Mouse (Mus musculus) liver, postnatal 0 days (tissue): ENCODE data around the gene Ifit2. TPM values are rescaled to one million over a fixed set of nuclear protein-coding genes. Genes with fewer than 3 reads are reported as not detected.
A peak's percentile ranks its signal among the peaks of the same experiment; 100 is the strongest.

Experiments used
- ATAC-seq: fragments of 200-750 bp; cut with Nextera tagmentation; 2 replicates; pipeline ENCODE4 v1.8.0; 2017; ENCODE audit warnings: mild to moderate bottlenecking, moderate library complexity
- DNase-seq: peaks from one replicate; pipeline ENCODE4 v3.0.0-alpha.2; 2016
- H3K27ac ChIP-seq: fragments of 300-500 bp; sonication (generic); 2 replicates; pipeline ENCODE4 v1.5.1; 2014; ENCODE audit warnings: antibody characterized with exemption, moderate library complexity, mild to moderate bottlenecking, low read depth
- H3K27me3 ChIP-seq: fragments of 300-500 bp; sonication (generic); 2 replicates; pipeline ENCODE4 v1.6.1; 2014; ENCODE audit warnings: low read length, control low read depth, mixed read lengths; ENCODE audit not compliant: insufficient read depth
- H3K36me3 ChIP-seq: fragments of 300-500 bp; sonication (generic); replicated peaks from 2 replicates; pipeline ENCODE4 v1.6.1; 2014; ENCODE audit warnings: mild to moderate bottlenecking, control low read depth, low read length, moderate library complexity, mixed read lengths; ENCODE audit not compliant: insufficient read depth
- H3K4me1 ChIP-seq: fragments of 300-500 bp; sonication (generic); 2 replicates; pipeline ENCODE4 v1.6.1; 2014; ENCODE audit warnings: antibody characterized with exemption, mild to moderate bottlenecking, control low read depth; ENCODE audit not compliant: insufficient read depth
- H3K4me2 ChIP-seq: fragments of 300-500 bp; sonication (generic); 2 replicates; pipeline ENCODE4 v1.6.1; 2014; ENCODE audit warnings: low read depth, mild to moderate bottlenecking, low read length, moderate library complexity, mixed read lengths
- H3K4me3 ChIP-seq: fragments of 300-500 bp; sonication (generic); 2 replicates; pipeline ENCODE4 v1.5.1; 2014; ENCODE audit warnings: low read depth, low read length
- H3K9ac ChIP-seq: fragments of 300-500 bp; sonication (generic); replicated peaks from 2 replicates; pipeline ENCODE4 v1.6.1; 2014; ENCODE audit warnings: mild to moderate bottlenecking, moderate library complexity
- H3K9me3 ChIP-seq: fragments of 300-500 bp; sonication (generic); 2 replicates; pipeline ENCODE4 v1.6.1; 2016; ENCODE audit warnings: mild to moderate bottlenecking, control low read depth, low read length, mixed read lengths
- CTCF ChIP-seq: sonication (generic); IDR thresholded peaks from 2 replicates; pipeline ENCODE4 v1.5.1; 2016; ENCODE audit warnings: antibody characterized with exemption, low read depth
- EP300 ChIP-seq: IDR thresholded peaks from 2 replicates; pipeline ENCODE4 v1.6.1; 2016; ENCODE audit warnings: antibody characterized with exemption, low read depth, mild to moderate bottlenecking
- WGBS: fragments of 180-500 bp; shearing (Covaris S2); extraction: QIAGEN DNeasy Blood & Tissue Kit; methylation state at CpG from one replicate; pipeline ENCODE4 v1.1.7; 2014; ENCODE audit not compliant: insufficient replicate concordance; 5-methylcytosine and 5-hydroxymethylcytosine counted together
- polyA plus RNA-seq: library from polyadenylated mRNA; unstranded; fragments of >200 nt; fragmentation: Nextera tagmentation; extraction: Ambion mirVana; gene quantifications from 2 replicates; pipeline ENCODE4 v1.2.1, GENCODE M21; 2015

Ifit2 gene
- 3.5 and 3.7 TPM in 2 replicates for polyA plus RNA-seq

DNA sequence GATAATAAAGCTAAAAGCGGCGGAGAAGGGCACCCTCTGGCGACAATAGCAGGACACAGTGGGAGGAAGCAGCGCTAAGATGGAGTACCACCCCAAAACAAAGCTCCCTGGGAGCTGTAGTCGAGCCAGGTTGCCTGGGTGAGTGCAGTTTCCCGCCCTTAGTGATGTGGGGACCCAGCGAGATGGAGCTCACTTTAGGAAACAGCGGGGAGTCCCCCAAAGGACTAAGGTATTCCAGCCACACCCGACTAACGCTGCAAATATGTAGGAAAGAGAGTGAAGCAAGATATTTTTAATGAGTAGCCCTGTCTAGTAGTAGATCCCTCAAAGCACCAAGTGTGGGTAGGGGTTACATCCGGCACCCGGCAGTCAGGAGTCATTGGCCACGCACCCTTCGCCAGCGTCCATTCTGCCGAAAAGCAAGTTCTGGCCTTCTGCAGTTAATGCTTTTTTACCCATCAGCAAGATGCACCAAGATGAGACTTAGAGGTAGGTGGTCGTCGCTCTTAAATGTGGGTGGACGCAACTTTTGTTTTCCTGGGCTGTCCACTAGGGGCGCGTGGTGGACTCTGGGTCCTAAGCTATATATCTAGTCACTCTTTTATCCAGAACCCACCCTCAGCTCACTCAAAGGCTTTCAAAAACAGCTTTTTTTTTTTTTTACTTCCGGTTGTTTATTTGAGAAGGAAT is at the start of gene Ifit2:
Gene Ifit2 (plus strand): TSS at position 161 of the 690 bp plus-strand sequence.
- H3K9ac ChIP-seq, result peak within 1 kb of the TSS; percentile 28
- TF ChIP-seq EP300 (0 out of 2 replicates have a peak, but pooled peaks have one; percentile 17), CTCF (peak; percentile 84)
- H3K4me1 ChIP-seq, result peaks cover 8% of the 10 kb centered on the region; the same call in 1 of the 2 replicates
- WGBS, result under 1% methylated on average over 22 of the region's 22 CpGs
- peak; percentile 95 for ATAC-seq
- peak within 1 kb of the TSS; percentile 73 for H3K4me2 ChIP-seq
- H3K36me3 ChIP-seq, result no peaks in the 10 kb centered on the region
- H3K9me3 ChIP-seq, result no peaks in the 10 kb centered on the region
- DNase-seq, result peak; percentile 79
- H3K4me3 ChIP-seq, result peak within 1 kb of the TSS; percentile 52
- H3K27me3 ChIP-seq, result no peaks in the 10 kb centered on the region
- H3K27ac ChIP-seq, result peak within 1 kb of the TSS; percentile 46

DNA sequence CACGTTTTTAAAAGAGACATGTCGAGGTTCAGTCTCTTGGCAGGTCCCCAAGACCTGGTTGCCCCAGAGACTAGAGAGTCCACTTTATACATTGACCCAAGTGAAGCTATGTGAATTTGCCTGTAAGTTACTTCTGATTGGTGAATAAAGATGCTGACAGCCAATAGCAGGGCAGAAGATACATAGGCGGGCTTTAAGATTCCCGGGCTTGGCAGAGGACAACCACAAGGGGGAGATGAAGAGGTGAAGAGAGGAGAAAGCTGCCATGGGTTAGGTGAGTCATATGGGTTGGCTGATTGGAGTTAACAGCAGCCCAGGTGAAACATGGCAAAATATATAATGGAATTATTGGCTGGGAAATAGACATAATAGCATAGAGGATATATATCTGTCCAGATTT is 49.7 kb upstream of the Ifit2 start:
- peak; percentile 85 for ATAC-seq
- 26% methylated on average over 4 of the region's 4 CpGs for WGBS
- Histone ChIP-seq H3K9me3 (no peaks in the 10 kb centered on the region), H3K27me3 (no peaks in the 10 kb centered on the region), H3K9ac (no peak overlapping the region), H3K4me2 (no peak overlapping the region), H3K27ac (no peak overlapping the region), H3K4me1 (peaks cover 2% of the 10 kb centered on the region; the same call in 1 of the 2 replicates), H3K36me3 (peaks cover 19% of the 10 kb centered on the region), H3K4me3 (no peak overlapping the region)
- TF ChIP-seq CTCF, result peak; percentile 85
- TF ChIP-seq EP300, result no peak
- peak; percentile 75 for DNase-seq

GRCm38 (mm10) chr19:34505161-34505721 is 45.3 kb upstream of the Ifit2 start:
- 74% methylated on average over 12 of the region's 12 CpGs for WGBS
- Histone ChIP-seq H3K27ac (no peak overlapping the region), H3K9me3 (no peaks in the 10 kb centered on the region), H3K4me3 (no peak overlapping the region), H3K9ac (no peak overlapping the region), H3K4me1 (no peaks in the 10 kb centered on the region), H3K36me3 (peaks cover 31% of the 10 kb centered on the region), H3K4me2 (no peak overlapping the region), H3K27me3 (no peaks in the 10 kb centered on the region)
- ATAC-seq (no peak), DNase-seq (no peak)
- TF ChIP-seq EP300 (no peak), CTCF (no peak)

GRCm38 (mm10) chr19:34510717-34511116 is 39.8 kb upstream of the Ifit2 start:
- Histone ChIP-seq H3K9ac (no peak overlapping the region), H3K9me3 (no peaks in the 10 kb centered on the region), H3K27me3 (no peaks in the 10 kb centered on the region), H3K4me3 (no peak overlapping the region), H3K4me1 (peaks cover under 1% of the 10 kb centered on the region), H3K4me2 (no peak overlapping the region), H3K36me3 (peaks cover 21% of the 10 kb centered on the region), H3K27ac (peak overlapping the region; percentile 82)
- DNase-seq (no peak), ATAC-seq (no peak)
- 58% methylated on average over 5 of the region's 5 CpGs for WGBS
- no peak for TF ChIP-seq EP300
- no peak for TF ChIP-seq CTCF

DNA sequence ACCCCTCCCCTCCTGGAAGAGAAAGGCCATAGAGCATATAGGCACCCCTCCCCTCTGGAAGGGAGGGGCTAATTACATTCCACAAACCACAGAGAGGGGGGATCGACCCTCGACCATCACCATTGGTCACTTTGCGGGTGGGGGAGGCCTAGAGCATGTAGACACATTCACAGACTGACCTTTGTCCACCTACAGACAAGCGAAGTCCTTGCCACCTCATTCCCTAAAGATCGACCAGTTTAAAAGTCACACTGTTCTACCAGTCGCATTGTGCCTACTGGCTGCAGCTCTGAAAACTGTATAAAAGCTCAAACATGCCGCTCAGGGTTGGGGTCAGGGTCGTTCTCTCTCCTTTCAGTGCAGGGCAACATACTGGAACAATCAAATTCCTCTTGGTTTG is 39.0 kb upstream of the Ifit2 start:
- Histone ChIP-seq H3K27ac (peak overlapping the region; percentile 82), H3K4me3 (no peak overlapping the region), H3K9me3 (no peaks in the 10 kb centered on the region), H3K4me1 (peaks cover 9% of the 10 kb centered on the region), H3K9ac (no peak overlapping the region), H3K27me3 (no peaks in the 10 kb centered on the region), H3K36me3 (peaks cover 13% of the 10 kb centered on the region), H3K4me2 (peak overlapping the region; percentile 33)
- peak; percentile 61 for DNase-seq
- peak; percentile 93 for ATAC-seq
- peak; percentile 69 for TF ChIP-seq EP300
- TF ChIP-seq CTCF, result no peak
- WGBS, result 54% methylated on average over 8 of the region's 8 CpGs

- H3K9ac ChIP-seq, result no peak overlapping the region
- no peaks in the 10 kb centered on the region for H3K9me3 ChIP-seq
- peak; percentile 22 for DNase-seq
- no peaks in the 10 kb centered on the region for H3K27me3 ChIP-seq
- H3K27ac ChIP-seq, result peak overlapping the region; percentile 72
- WGBS, result 38% methylated on average over 3 of the region's 3 CpGs
- peaks cover 39% of the 10 kb centered on the region for H3K4me1 ChIP-seq
- no peak for ATAC-seq
- H3K36me3 ChIP-seq, result peaks cover 12% of the 10 kb centered on the region; the same call in 1 of the 2 replicates
- H3K4me3 ChIP-seq, result no peak overlapping the region
- no peak overlapping the region for H3K4me2 ChIP-seq
- TF ChIP-seq CTCF, result no peak
- no peak for TF ChIP-seq EP300
Observed at GRCm38 (mm10) chr19:34515681-34516080, 34.8 kb upstream of the Ifit2 start.
